Mouse (Mus musculus) adrenal gland, adult 10 weeks (tissue): ENCODE measurements around the gene Foxred2. TPM values are rescaled to one million over a fixed set of nuclear protein-coding genes. Genes with fewer than 3 reads are reported as not detected.

Experiments used
- polyA plus RNA-seq: library from polyadenylated mRNA; stranded (reverse); fragments of 350-450 nt; fragmentation: Illumina TruSeq; extraction: RNeasy Lipid Tissue Mini Kit (QIAGEN cat#74804); gene quantifications from one replicate; pipeline ENCODE4 v1.2.3, GENCODE M21; 2014; ENCODE audit warnings: low read depth, low replicate concordance

Foxred2 gene
- polyA plus RNA-seq = 3.0 TPM

GRCm38 (mm10) chr15:77956404-77956901 lies at the start of gene Foxred2:
Foxred2 (minus strand) TSS chr15:77956722.

GRCm38 (mm10) chr15:77970470-77971292 lies 14.2 kb upstream of the Foxred2 start, which contains the start of gene Eif3d:
Eif3d (minus strand) TSS chr15:77970813.

GRCm38 (mm10) chr15:77928673-77929331 lies 27.7 kb downstream of the Foxred2 start, which contains the start of gene Txn2:
Txn2 (minus strand) TSS chr15:77929006.

Other genes starting within 250 kb of the Foxred2 start
- 0.41 TPM for gene Apol9b, start 227.7 kb downstream of the Foxred2 start, polyA plus RNA-seq
- gene Apol8, start 199.7 kb downstream of the Foxred2 start, polyA plus RNA-seq = not detected
- gene Myh9, start 114.5 kb downstream of the Foxred2 start, polyA plus RNA-seq = 12.1 TPM
- gene Txn2, start 27.7 kb downstream of the Foxred2 start, polyA plus RNA-seq = 229 TPM
- 31.0 TPM for gene Eif3d, start 14.1 kb upstream of the Foxred2 start, polyA plus RNA-seq
- gene Cacng2, start 163.3 kb upstream of the Foxred2 start, polyA plus RNA-seq = 0.64 TPM
- gene Ift27, start 217.4 kb upstream of the Foxred2 start, polyA plus RNA-seq = 5.5 TPM
- gene Pvalb, start 249.7 kb upstream of the Foxred2 start, polyA plus RNA-seq = 19.1 TPM